Mouse (Mus musculus) G1E (cell line): ENCODE measurements at regions not wholly inside any gene's neighbourhood (a gene's known extent, or its start where the extent isn't known, plus 50 kb on each side); places are given as distances from the start of the nearest gene placed in this dataset.

Source experiments
- CTCF ChIP-seq: IDR thresholded peaks from 2 replicates; pipeline ENCODE4 v1.5.1; 2012; ENCODE audit warnings: low read depth, low read length, inconsistent platforms, mixed read lengths
- GATA1 ChIP-seq: IDR thresholded peaks from 2 replicates; pipeline ENCODE4 v1.6.1; 2012; ENCODE audit warnings: borderline replicate concordance, low read length, inconsistent platforms, mixed read lengths
- GATA2 ChIP-seq: IDR thresholded peaks from 2 replicates; pipeline ENCODE4 v1.6.1; 2012; ENCODE audit warnings: low read depth, low read length, inconsistent platforms, borderline replicate concordance
- POLR2AphosphoS5 ChIP-seq: IDR thresholded peaks from 2 replicates; pipeline ENCODE4 v1.6.1; 2012; ENCODE audit warnings: low read depth, low read length, inconsistent platforms; ENCODE audit not compliant: insufficient replicate concordance
- TAL1 ChIP-seq: conservative IDR thresholded peaks from 2 replicates; pipeline ENCODE4 v1.6.1; 2012; ENCODE audit warnings: low read depth, low read length, inconsistent platforms, mixed read lengths

DNA sequence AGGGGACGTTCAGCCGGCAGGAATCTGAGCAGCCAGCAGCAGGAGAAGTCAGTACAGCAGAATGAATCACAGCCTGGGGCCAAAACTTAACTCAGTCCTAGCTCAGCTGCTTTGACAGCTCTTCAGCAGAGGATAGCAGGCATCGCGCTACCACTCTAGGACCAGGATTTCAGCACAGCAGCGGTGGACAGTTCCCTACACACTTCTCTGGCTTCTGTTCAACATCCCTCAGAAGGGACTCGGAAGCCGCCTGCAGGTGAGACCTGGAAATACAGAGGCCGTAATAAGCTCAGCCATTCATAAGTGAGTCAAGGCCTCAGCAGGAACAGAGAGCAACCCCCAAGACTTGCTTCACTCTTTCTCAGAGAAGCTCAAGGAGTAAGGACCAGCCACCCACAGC is 66.5 kb upstream of the Chchd3 start:
- TF ChIP-seq CTCF (peak; percentile 48; the same call in 1 of the 2 replicates), GATA1 (no peak), POLR2AphosphoS5 (no peak), TAL1 (no peak), GATA2 (no peak)
